Comparison of ENCODE assay signal across 8 mouse cellular contexts in the genomic region with DNA sequence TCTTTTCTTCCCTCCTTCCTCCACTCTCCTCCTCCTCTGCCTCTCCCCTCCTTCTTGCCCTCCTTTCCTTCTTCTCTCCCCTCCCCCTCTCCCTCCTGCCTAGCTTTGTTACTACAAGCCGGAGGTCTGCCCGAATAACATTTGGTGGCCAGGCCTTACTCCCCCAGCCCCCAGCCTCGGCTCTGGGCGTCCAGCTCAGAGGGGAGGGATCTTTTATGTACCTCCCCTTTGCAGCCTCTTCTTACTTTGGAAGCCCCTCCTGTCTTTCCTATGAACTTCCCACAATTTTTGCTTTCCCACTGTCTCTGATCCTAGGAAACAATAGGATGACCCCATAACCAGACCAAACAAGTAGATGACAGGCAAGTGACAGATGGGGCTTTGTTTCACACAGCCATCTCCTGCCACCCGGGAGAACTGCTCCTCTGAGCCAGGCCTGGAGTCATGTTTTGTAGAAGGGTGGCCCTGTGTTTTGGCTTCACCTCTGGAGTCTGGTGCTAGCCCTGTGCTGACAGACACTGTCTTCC. TPM values are rescaled to one million over a fixed set of nuclear protein-coding genes. Genes with fewer than 3 reads are reported as not detected.
DNase-seq lines count a peak whose midpoint lies in the region; ATAC-seq and TF ChIP-seq lines count a peak whose summit lies in the region.

No protein-coding gene starts in this region.

- no peaks in the 10 kb centered on the region for H3K9me3 ChIP-seq in liver, embryonic 14.5 days (ENCODE audit: control insufficient read depth, low read length)

- DNase-seq in cerebellum, adult 2 months, result no peak
- DNase-seq in cerebellum, adult 11-12 months, result no peak
- no peak for DNase-seq in thymus, adult 2 months
- no peak for DNase-seq in thymus, postnatal 25 days
- DNase-seq in liver, embryonic 14.5 days (ENCODE audit: low read depth in 3 of 3, low spot score in 3 of 3), result no peak
- DNase-seq in right cerebral cortex, postnatal 4 days, result no peak
- no peak for DNase-seq in cerebellum, adult 9-10 months
- no peak for DNase-seq in MN1 (ENCODE audit: low spot score)

- H3K9ac ChIP-seq in liver, embryonic 14.5 days (replicated peaks), result no peak overlapping the region

- no peak overlapping the region for H3K4me2 ChIP-seq in liver, embryonic 14.5 days (ENCODE audit: low read depth)

- peak overlapping the region; percentile 50; the same call in 1 of the 2 replicates for H3K27ac ChIP-seq in cerebellum, adult 2 months (ENCODE audit: insufficient read depth, low read length)
- H3K27ac ChIP-seq in thymus, adult 2 months (ENCODE audit: control insufficient read depth, insufficient read depth, low read length), result peak overlapping the region; percentile 19; the same call in 1 of the 2 replicates
- no peak overlapping the region for H3K27ac ChIP-seq in liver, embryonic 14.5 days

- WGBS in cerebellum, adult 2 months, result 64% methylated on average over 5 of the region's 5 CpGs
- WGBS in thymus, adult 2 months, result 48% methylated on average over 5 of the region's 5 CpGs
- 29% methylated on average over 5 of the region's 5 CpGs for WGBS in liver, embryonic 14.5 days (ENCODE audit: insufficient replicate concordance)

- H3K27me3 ChIP-seq in cerebellum, adult 2 months (ENCODE audit: control insufficient read depth, insufficient read depth, low read length), result no peaks in the 10 kb centered on the region
- H3K27me3 ChIP-seq in thymus, adult 2 months (ENCODE audit: control insufficient read depth, insufficient read depth, low read length), result no peaks in the 10 kb centered on the region
- no peaks in the 10 kb centered on the region for H3K27me3 ChIP-seq in liver, embryonic 14.5 days (ENCODE audit: control insufficient read depth, insufficient read depth, low read length)

- TF ChIP-seq POLR2A in cerebellum, adult 2 months (IDR thresholded peaks at IDR 0.05; ENCODE audit: borderline replicate concordance, insufficient read depth, low read length), result no peak
- TF ChIP-seq POLR2A in thymus, adult 2 months (IDR thresholded peaks at IDR 0.05; ENCODE audit: control insufficient read depth, extremely low read depth, insufficient read depth, low read length, poor library complexity), result no peak

- peak; percentile 9; the same call in 1 of the 2 replicates for ATAC-seq in liver, embryonic 14.5 days (ENCODE audit: insufficient read depth)

- TF ChIP-seq EP300 in liver, embryonic 14.5 days (IDR thresholded peaks at IDR 0.05; ENCODE audit: low read depth), result no peak

- H3K4me1 ChIP-seq in cerebellum, adult 2 months (ENCODE audit: control insufficient read depth, insufficient read depth, low read length), result 0 out of 2 replicates have a peak, but pooled peaks cover 6% of the 10 kb centered on the region
- peaks cover 27% of the 10 kb centered on the region for H3K4me1 ChIP-seq in thymus, adult 2 months (replicated peaks; ENCODE audit: control insufficient read depth, insufficient read depth, low read length)
- peaks cover 0 to 29% of the 10 kb centered on the region in 2 experiments; a peak in 2 of 4 replicates for H3K4me1 ChIP-seq in liver, embryonic 14.5 days (replicated peaks; ENCODE audit: control insufficient read depth in 2 of 2, insufficient read depth in 2 of 2, low read length in 1 of 2)

- no peak overlapping the region for H3K4me3 ChIP-seq in cerebellum, adult 2 months (replicated peaks; ENCODE audit: insufficient read depth, low read depth, low read length)
- no peak overlapping the region for H3K4me3 ChIP-seq in thymus, adult 2 months (ENCODE audit: control insufficient read depth, insufficient read depth, low read length)
- no peak overlapping the region for H3K4me3 ChIP-seq in liver, embryonic 14.5 days (ENCODE audit: insufficient read depth in 1 of 2, low read depth in 2 of 2, low read length in 2 of 2)

- H3K36me3 ChIP-seq in thymus, adult 2 months (ENCODE audit: control insufficient read depth, insufficient read depth, low read length), result no peaks in the 10 kb centered on the region
- H3K36me3 ChIP-seq in liver, embryonic 14.5 days (replicated peaks; ENCODE audit: control insufficient read depth, insufficient read depth, low read depth), result no peaks in the 10 kb centered on the region

- no peak for TF ChIP-seq CTCF in cerebellum, adult 2 months (IDR thresholded peaks at IDR 0.05; ENCODE audit: borderline replicate concordance, insufficient read depth, low read depth, low read length)
- no peak for TF ChIP-seq CTCF in thymus, adult 2 months (IDR thresholded peaks at IDR 0.05; ENCODE audit: borderline replicate concordance, control insufficient read depth, extremely low read depth, insufficient read depth, low read length, poor library complexity)
- TF ChIP-seq CTCF in liver, embryonic 14.5 days (IDR thresholded peaks at IDR 0.05; ENCODE audit: low read depth), result no peak

RNA-seq across cellular contexts. Expression of gene Slc6a6, which starts 29.6 kb away (rescaled TPM):
- polyA plus RNA-seq in cerebellum, adult 2 months (2012; rRNA removed), result 73.3 and 79.3 TPM in 2 replicates
- 141 and 179 TPM in 2 replicates for polyA plus RNA-seq in thymus, adult 2 months (2012; rRNA removed)
- 8.0 and 9.0 TPM in 2 replicates for polyA plus RNA-seq in liver, embryonic 14.5 days (2012; rRNA removed)
- 7.5 and 11.4 TPM in 2 replicates for polyA plus RNA-seq in liver, embryonic 14.5 days (2014; fragmentation: Nextera tagmentation; extraction: Ambion mirVana)
